Mouse (Mus musculus) layer of hippocampus, adult 2 months (tissue): ENCODE measurements at regions not wholly inside any gene's neighbourhood (a gene's known extent, or its start where the extent isn't known, plus 50 kb on each side); places are given as distances from the start of the nearest gene placed in this dataset.

Experiments used
- DNase-seq, 2 experiments: peaks; one replicate each; pipeline ENCODE4 v3.0.0; 2022; ENCODE audit warnings: low spot score in 2 of 2
- H3K27ac ChIP-seq: fragments of 200-600 bp; 2 replicates; pipeline ENCODE4 v1.8.1; 2022
- H3K4me3 ChIP-seq: fragments of 200-600 bp; 2 replicates; pipeline ENCODE4 v1.8.1; 2022; ENCODE audit warnings: mild to moderate bottlenecking
- CTCF ChIP-seq: fragments of 200-600 bp; conservative IDR thresholded peaks from 2 replicates; pipeline ENCODE4 v1.8.1; 2022; ENCODE audit warnings: antibody characterized with exemption, mild to moderate bottlenecking, moderate library complexity

DNA sequence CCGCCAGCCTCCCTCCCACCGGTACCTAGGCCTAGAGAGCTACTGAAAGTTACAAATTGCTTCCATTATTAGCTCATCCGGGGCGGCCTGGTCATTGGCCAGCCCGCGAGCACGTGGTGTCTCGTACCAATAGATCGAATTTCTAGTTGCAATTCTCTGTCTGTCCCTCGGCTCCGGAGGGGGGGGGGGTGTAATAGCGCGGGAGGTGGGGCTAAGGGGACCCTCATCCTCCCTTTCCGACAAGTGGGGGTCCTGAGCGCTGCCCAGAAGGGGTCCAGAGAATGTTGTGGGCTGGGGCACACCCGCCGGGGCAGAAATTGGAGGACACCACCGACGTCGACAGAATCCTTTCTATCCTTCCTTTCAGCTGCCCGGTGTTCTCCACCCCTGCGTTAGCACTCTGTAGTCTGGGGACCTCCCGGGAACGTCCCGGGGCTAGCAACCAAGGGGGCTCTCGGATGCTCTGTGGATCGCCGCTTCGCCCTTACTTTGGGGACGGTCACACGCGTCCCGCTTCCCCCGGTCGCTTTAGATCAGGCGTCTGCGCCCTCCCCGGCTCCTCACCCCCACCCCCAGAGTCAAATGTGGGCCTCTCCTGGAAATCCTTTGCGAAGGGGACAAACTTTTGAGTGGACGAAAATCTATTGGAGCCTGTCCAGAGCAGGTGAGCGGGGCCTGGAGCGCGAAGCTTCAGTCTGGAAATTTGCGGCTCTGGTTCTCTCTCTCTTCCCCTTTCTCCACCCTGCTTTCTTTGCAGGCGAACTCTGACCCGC is 64.6 kb downstream of the Smug1 start:
- Histone ChIP-seq H3K27ac (no peak overlapping the region), H3K4me3 (peak overlapping the region; percentile 44)
- no peak for DNase-seq
- TF ChIP-seq CTCF = no peak

DNA sequence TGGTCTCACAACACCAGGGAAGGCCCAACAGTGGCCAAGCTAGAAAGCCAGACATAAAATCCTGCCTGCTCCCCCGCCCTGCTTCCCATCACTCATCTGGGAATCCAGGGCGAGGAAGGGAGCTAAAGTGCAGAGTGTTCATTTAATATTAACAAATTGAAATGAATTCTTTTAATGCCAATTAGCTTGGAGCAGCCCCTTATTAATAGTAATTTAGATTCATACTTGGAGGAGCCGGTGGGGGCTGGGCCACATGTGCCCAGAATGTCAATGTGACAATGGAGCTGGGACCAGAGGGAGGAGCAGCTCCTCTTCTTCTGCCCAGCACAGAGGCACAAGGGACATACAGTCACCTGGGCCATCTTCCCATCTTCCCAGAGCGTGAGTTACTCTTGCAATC is 66.8 kb downstream of the Smug1 start:
- TF ChIP-seq CTCF = no peak
- no peak for DNase-seq
- Histone ChIP-seq H3K4me3 (no peak overlapping the region), H3K27ac (no peak overlapping the region)

DNA sequence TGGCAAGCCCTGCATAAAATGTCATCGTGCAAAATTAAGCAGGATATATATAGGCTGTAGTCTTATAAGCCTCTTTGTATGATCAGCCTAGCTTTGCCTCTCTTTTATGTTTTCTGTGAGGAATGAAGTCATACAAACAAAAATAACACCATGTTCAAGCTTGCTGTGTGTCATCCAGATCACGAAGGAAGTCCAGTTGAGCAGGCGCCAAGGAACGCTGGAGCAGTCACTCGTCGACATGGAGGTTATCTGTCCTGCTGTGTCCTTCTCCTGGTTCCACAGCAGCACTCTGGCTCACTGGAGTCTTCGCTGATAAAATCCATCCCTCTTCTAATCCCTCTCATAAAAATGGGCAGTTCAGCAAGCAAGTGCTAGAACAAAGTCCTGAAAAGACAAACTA is 72.4 kb downstream of the Smug1 start:
- H3K4me3 ChIP-seq = no peak overlapping the region
- no peak for DNase-seq
- no peak overlapping the region for H3K27ac ChIP-seq
- no peak for TF ChIP-seq CTCF

DNA sequence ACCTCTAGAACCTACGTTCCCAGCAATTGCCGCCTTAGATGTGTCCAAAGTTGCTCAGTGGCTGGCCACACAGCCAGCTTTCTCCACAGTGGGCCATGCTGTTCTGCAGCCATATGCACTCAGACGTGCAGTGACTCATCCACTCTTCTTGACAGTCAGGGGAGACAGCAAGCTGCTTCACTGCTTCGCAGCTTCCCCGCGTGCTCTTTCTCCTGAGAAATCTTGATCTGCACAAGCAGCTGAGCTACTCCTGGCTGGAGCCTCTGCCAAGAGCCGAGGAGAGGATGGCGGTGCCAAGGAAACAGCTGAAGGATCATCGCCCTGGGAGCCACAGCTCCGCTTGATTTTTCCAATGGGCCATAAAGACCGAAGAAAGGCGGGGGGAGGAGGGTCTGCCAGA is 73.2 kb downstream of the Smug1 start:
- TF ChIP-seq CTCF = no peak
- no peak overlapping the region for H3K4me3 ChIP-seq
- peak; percentile 43 to 58 for DNase-seq
- H3K27ac ChIP-seq = no peak overlapping the region

GRCm38 (mm10) chr15:103092496-103092895 is 73.8 kb downstream of the Hoxc4 start:
- no peak for DNase-seq
- H3K27ac ChIP-seq = no peak overlapping the region
- peak; percentile 44 for TF ChIP-seq CTCF
- H3K4me3 ChIP-seq = no peak overlapping the region

GRCm38 (mm10) chr15:103090280-103091164 is 71.8 kb downstream of the Hoxc4 start:
- TF ChIP-seq CTCF = no peak
- Histone ChIP-seq H3K4me3 (no peak overlapping the region), H3K27ac (no peak overlapping the region)
- DNase-seq = no peak

GRCm38 (mm10) chr15:103089852-103090251 is 71.1 kb downstream of the Hoxc4 start:
- TF ChIP-seq CTCF = no peak
- H3K4me3 ChIP-seq = no peak overlapping the region
- H3K27ac ChIP-seq = no peak overlapping the region
- no peak for DNase-seq

GRCm38 (mm10) chr15:103089440-103089839 is 70.7 kb downstream of the Hoxc4 start:
- no peak overlapping the region for H3K4me3 ChIP-seq
- DNase-seq = no peak
- H3K27ac ChIP-seq = no peak overlapping the region
- TF ChIP-seq CTCF = no peak

DNA sequence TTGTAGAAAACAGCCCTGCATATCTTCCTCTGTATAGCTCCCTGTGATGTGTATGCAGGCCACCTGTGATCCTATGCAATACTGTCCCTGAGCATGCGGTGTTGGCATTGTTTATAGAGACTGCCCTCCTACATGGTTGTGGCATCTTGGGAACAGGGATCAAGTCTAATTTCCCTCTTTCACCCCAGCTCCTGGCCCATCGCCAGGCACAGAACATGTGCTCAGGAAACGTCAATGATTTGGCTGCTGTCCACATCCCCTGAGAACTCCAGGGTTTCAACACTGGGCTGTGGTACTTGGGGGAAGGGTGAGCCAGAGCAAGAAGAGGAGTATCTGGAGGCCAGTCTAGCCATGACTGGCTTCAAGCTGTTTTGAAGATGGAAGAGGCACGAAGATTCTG is 68.5 kb downstream of the Hoxc4 start:
- no peak for TF ChIP-seq CTCF
- Histone ChIP-seq H3K27ac (no peak overlapping the region), H3K4me3 (no peak overlapping the region)
- no peak for DNase-seq

- Histone ChIP-seq H3K27ac (no peak overlapping the region), H3K4me3 (peak overlapping the region; percentile 10; the same call in 1 of the 2 replicates)
- no peak for DNase-seq
Measured at GRCm38 (mm10) chr15:103086672-103087069, 67.9 kb downstream of the Hoxc4 start.

More at GRCm38 (mm10) chr15:103086672-103087069, 67.9 kb downstream of the Hoxc4 start:
- no peak for TF ChIP-seq CTCF
